Mouse (Mus musculus) olfactory bulb, adult 2 months (tissue): ENCODE data around the gene Slc17a4. TPM values are rescaled to one million over a fixed set of nuclear protein-coding genes. Genes with fewer than 3 reads are reported as not detected.

ENCODE experiments used
- H3K27ac ChIP-seq: fragments of 200-500 bp; 2 replicates; pipeline ENCODE4 v1.5.1; 2012; ENCODE audit warnings: low read depth, low read length; ENCODE audit not compliant: insufficient read depth
- H3K4me1 ChIP-seq: fragments of 200-500 bp; 2 replicates; pipeline ENCODE4 v1.6.1; 2012; ENCODE audit warnings: low read length; ENCODE audit not compliant: control insufficient read depth, insufficient read depth
- H3K4me3 ChIP-seq: fragments of 200-500 bp; 2 replicates; pipeline ENCODE4 v1.5.1; 2012; ENCODE audit warnings: mild to moderate bottlenecking, low read depth, low read length, moderate library complexity; ENCODE audit not compliant: insufficient read depth
- CTCF ChIP-seq: fragments of 200-500 bp; IDR thresholded peaks from 2 replicates; pipeline ENCODE4 v1.5.1; 2012; ENCODE audit warnings: low read depth, mild to moderate bottlenecking, low read length, moderate library complexity; ENCODE audit not compliant: insufficient read depth
- POLR2A ChIP-seq: fragments of 200-500 bp; IDR thresholded peaks from 2 replicates; pipeline ENCODE4 v1.6.1; 2012; ENCODE audit warnings: mild to moderate bottlenecking, low read depth, low read length, moderate library complexity; ENCODE audit not compliant: insufficient read depth
- WGBS: fragments of 180-500 bp; shearing (Covaris S2); methylation state at CpG from one replicate; pipeline ENCODE4 v1.1.7; 2018; 5-methylcytosine and 5-hydroxymethylcytosine counted together
- polyA plus RNA-seq: library from polyadenylated mRNA; stranded (reverse); fragments of >200 nt; gene quantifications from 2 replicates; pipeline ENCODE4 v1.2.4, GENCODE M21; 2012; ENCODE audit warnings: low replicate concordance; ENCODE audit not compliant: missing spikeins, insufficient read depth, insufficient read length

The Slc17a4 gene
- polyA plus RNA-seq, 1 experiment, result not detected

DNA sequence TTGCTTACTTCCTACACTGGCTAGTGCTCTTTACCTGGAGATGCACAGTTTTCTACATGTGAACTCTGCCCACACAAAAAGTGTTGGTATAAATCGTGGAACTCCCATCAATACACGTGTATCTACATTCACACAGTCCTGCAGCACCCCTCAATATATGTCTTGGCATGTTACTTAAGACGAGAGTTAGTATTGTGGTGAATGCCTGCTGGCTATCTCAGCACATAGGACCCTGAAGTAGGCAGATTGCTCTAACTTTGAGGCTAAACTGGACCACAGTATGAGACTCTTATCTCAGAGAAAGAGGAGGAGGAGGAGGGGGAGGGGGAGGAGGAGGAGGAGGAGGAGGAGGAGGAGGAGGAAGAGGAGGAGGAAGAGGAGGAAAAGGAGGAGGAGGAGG is 35.7 kb downstream of the Slc17a4 start:
- H3K4me3 ChIP-seq, result no peak overlapping the region

DNA sequence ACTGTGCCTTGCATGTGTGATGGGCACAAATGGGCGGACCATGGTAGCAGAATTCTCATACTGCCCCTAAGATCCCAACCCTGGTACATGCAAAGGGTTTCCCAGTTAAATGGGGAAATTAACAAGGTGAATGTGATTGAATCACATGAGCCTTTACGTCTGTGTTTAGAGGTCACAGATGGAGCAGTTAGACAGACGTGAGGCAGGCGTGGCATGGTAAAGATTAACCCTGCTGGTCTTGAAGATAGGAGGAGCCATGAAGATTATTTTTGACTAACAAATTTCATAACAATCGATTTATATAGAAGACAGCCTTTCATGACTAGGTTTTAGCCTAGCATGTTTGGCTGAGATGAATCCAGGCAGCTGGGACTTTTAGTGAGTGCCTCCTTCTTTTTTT is 41.7 kb downstream of the Slc17a4 start:
- TF ChIP-seq POLR2A (no peak), CTCF (no peak)
- Histone ChIP-seq H3K4me1 (no peaks in the 10 kb centered on the region), H3K27ac (no peak overlapping the region), H3K4me3 (no peak overlapping the region)
- 92% methylated on average over 5 of the region's 5 CpGs for WGBS

More for the DNA sequence above, 35.7 kb downstream of the Slc17a4 start:
- Histone ChIP-seq H3K4me1 (no peaks in the 10 kb centered on the region), H3K27ac (no peak overlapping the region)
- WGBS, result 82% methylated on average over 3 of the region's 3 CpGs
- TF ChIP-seq POLR2A (no peak), CTCF (no peak)

DNA sequence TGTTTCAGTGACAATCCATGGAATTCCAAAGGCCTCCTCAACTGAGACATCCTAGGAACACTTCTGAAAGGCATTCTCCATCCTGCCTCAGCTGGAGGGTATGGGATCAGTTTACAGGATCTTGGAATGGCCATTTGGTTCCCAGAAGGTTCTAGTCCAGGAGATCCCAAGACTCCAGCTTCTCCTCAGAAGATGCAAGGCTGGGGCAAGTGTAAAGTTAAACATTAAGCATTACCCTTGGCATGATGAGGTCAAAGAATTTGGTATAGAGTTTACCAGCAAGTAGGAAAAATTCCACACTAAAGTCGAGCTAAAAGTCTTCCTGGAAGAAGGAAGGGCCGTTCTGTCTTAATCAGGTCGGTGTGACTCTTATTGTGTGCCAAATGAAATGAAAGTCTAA is 44.8 kb downstream of the Slc17a4 start:
- Histone ChIP-seq H3K4me1 (no peaks in the 10 kb centered on the region), H3K4me3 (no peak overlapping the region), H3K27ac (no peak overlapping the region)
- TF ChIP-seq CTCF, result no peak
- no peak for TF ChIP-seq POLR2A
- 88% methylated on average over 3 of the region's 3 CpGs for WGBS

DNA sequence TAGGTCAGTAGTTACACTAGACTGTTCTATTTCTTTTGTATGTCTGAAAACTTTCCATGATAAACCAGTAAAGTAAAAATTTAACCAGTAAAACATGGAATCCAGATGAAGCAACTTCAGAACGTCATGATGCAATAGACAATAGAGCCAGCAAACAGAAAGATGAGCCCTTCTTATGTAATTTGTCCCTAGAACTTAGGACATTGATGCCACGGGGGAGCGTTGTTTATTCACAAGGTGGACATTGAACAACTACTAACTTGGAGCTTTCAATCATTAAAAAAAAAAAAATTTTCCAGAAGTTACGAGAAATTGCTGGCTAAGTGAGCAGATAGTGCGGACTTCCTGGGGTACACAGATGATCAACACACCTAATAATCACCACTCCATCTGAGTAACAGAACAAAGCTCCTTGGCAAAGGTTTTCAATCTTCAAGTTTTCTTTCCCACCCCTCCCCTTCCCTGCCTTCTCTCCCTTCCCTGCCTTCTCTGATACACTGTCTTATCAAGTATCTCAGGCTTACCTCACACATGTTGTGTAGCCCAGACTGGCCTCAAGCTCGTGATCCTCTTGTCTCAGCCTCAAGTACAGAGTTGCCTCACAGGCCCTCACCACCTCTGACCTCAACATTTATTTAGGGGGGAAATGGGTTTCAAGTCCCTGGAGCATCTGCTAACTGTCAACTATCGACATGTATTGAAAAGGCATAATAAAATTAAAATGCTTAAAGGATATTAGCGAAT is 45.8 kb downstream of the Slc17a4 start:
- Histone ChIP-seq H3K4me1 (no peaks in the 10 kb centered on the region), H3K27ac (no peak overlapping the region), H3K4me3 (no peak overlapping the region)
- WGBS, result 93% methylated on average over 8 of the region's 8 CpGs
- TF ChIP-seq POLR2A (no peak), CTCF (no peak)

DNA sequence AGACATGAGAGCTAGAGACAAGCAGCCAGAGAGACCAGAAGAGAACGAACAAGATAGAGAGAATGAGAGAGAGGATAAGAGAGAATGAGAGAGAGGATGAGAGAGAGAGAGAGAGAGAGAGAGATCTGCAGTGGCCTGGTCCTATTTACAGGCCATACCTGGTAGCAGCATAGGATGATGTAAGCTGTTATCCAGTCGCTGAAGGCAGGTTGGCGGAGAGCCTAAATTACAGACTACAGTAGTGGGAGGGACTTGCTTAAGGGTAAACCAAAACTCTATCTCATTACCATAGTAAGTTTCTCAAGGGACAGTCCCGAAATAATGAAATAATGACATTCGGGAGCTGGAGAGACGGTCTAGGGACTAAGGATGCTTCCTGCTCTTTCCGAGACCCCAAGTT is 47.4 kb downstream of the Slc17a4 start, which contains the start of gene Slc17a1:
Gene Slc17a1 (plus strand): TSS at position 346 of the 400 bp plus-strand sequence.
- Histone ChIP-seq H3K4me3 (no peak within 1 kb of the TSS), H3K4me1 (no peaks in the 10 kb centered on the region), H3K27ac (no peak within 1 kb of the TSS)
- 82% methylated on average over 7 of the region's 7 CpGs for WGBS
- TF ChIP-seq CTCF (no peak), POLR2A (no peak)

DNA sequence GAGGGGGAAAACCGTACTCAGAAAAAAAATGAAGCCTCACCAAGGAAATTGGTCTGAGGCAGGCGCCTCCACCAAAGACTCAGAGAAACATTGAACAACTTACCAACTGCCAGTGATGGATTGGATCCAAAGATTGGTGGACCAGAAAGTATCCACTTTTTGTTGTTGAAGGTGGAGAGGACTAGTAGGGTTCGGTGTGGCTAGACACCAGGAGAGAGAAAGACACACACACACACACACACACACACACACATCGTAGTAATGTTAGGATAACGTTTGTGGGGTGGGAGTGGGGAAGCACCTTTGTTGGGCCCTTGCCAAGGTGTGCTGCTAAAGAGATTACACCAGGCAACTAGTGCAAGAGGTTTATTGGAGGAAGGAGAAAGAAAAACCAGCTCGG is 47.8 kb downstream of the Slc17a4 start:
- Histone ChIP-seq H3K4me3 (no peak overlapping the region), H3K27ac (no peak overlapping the region), H3K4me1 (no peaks in the 10 kb centered on the region)
- TF ChIP-seq POLR2A, result no peak
- no peak for TF ChIP-seq CTCF
- WGBS, result 84% methylated on average over 6 of the region's 6 CpGs

DNA sequence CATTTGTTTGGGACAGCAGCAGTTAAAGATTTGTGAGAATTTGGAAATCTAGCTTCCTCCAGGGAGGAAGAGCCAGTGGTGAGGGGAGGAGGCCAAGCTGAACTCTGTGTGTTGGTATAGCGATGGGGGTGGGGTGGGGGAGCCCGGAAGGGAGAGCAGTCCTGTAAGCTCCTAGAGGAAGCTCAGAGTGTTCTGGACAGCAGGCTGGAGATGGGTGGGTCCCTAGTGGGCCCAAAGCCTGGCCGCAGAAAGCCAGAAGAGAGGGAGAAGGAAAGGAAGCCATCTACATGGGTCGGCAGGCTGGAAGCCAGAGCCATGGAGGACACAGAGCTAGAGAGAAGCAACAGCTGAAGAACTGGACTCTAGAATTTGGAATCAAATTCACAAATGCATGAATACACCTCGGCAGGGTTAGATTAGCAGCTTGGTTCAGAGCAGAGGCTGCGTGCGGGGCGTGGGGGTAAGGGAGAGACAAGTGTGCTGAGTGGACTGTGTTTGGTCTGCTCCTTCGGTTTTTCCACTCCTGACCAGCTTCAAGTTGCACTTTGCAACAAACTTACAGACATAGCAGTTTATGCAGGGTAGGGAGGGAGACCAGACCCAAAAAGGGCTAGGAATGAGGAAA is 48.6 kb downstream of the Slc17a4 start:
- WGBS, result 82% methylated on average over 9 of the region's 9 CpGs
- H3K27ac ChIP-seq, result no peak overlapping the region
- H3K4me1 ChIP-seq, result no peaks in the 10 kb centered on the region
- no peak overlapping the region for H3K4me3 ChIP-seq
- TF ChIP-seq CTCF (no peak), POLR2A (no peak)

DNA sequence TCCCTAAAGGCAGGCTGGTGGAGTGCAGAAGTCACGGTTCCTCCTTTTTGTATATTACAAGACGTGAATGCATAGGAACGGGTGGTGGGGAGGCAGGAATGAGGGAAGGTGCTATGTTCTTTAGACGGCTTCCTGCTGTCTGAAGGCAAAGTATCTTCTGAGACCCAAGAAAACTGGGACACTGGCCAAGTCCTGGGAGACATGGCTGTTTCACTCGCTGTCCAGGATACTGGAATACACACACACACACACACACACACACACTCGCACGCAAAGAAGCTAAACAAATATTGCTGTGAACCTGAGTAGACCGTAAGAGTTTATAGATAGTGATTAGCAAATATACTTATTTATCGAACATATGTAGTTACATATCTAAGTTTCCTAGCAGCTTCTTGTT is 50.1 kb downstream of the Slc17a4 start:
- H3K4me3 ChIP-seq, result no peak overlapping the region
- TF ChIP-seq POLR2A (no peak), CTCF (no peak)
- no peaks in the 10 kb centered on the region for H3K4me1 ChIP-seq
- no peak overlapping the region for H3K27ac ChIP-seq
- 88% methylated on average over 9 of the region's 9 CpGs for WGBS

DNA sequence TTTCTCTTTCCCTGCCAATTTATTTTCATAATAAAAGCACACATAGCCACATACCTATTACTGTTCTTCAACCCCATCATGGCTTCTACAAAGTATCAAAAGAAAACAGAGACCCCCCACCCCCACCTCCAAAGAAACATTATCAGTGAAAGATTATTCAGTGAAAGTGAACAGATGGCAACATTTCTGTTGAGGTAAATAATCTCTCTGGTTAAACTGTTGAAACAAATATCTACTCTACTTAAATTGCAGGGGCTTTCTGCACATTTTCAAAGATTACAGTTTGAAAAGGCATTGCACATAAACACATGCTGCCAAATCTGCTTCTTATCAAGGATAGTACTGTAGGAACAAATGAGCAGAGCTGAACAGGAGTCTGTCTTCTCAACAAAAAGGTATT is 53.0 kb downstream of the Slc17a4 start:
- Histone ChIP-seq H3K4me3 (no peak overlapping the region), H3K4me1 (no peaks in the 10 kb centered on the region), H3K27ac (no peak overlapping the region)
- TF ChIP-seq POLR2A (no peak), CTCF (no peak)
